Mouse (Mus musculus) layer of hippocampus, postnatal 25 days (tissue): ENCODE results near the gene Tbc1d32. TPM values are rescaled to one million over a fixed set of nuclear protein-coding genes. Genes with fewer than 3 reads are reported as not detected.

Experiments used
- DNase-seq, 2 experiments: peaks; one replicate each; pipeline ENCODE4 v3.0.0; 2022; ENCODE audit warnings: mixed read lengths in 2 of 2, low spot score in 1 of 2; ENCODE audit errors: extremely low spot score in 1 of 2
- total RNA-seq, 2 experiments: library from RNA; stranded (reverse); gene quantifications; 2 replicates each; pipeline ENCODE4 v1.2.3; 2021

Tbc1d32 gene
- total RNA-seq, 2 experiments from 2014 or later, result 7.8 to 9.4 TPM

DNA sequence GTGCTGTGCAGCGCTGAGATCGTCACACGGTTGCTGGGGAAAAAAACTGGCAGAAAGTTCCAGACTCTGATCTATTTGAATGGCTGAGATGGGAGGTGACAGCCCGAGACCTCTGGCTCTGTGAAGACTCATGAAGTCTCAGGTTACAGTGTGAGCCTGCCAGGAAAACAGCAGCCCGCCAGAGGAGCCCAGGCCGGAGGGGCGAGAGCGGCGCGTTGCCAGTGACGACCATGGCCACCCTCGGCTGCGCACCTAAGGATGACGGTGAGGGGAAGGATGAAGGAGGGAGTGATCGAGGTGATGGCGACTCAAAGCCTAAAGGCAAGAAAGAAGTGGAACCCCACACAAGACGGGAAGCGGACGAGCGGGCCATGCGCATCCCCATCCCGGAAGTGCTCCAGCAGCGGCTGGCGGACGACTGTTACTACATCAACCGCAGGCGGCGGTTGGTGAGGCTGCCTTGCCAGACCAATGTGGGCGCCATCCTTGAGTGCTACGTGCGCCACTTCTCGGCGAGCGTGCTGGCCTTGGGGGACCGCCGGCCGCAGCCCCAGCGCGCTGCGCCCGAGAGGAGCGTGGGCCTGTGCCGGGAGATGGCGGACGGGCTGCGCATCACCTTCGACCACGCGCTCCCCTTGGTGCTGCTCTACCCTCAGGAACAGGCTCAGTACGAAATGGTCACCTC, 113.4 kb downstream of the Tbc1d32 start:
- peak; percentile 60 to 77 for DNase-seq

- no peak for DNase-seq
Observed at GRCm38 (mm10) chr10:56106996-56107334, 121.5 kb downstream of the Tbc1d32 start.

DNA sequence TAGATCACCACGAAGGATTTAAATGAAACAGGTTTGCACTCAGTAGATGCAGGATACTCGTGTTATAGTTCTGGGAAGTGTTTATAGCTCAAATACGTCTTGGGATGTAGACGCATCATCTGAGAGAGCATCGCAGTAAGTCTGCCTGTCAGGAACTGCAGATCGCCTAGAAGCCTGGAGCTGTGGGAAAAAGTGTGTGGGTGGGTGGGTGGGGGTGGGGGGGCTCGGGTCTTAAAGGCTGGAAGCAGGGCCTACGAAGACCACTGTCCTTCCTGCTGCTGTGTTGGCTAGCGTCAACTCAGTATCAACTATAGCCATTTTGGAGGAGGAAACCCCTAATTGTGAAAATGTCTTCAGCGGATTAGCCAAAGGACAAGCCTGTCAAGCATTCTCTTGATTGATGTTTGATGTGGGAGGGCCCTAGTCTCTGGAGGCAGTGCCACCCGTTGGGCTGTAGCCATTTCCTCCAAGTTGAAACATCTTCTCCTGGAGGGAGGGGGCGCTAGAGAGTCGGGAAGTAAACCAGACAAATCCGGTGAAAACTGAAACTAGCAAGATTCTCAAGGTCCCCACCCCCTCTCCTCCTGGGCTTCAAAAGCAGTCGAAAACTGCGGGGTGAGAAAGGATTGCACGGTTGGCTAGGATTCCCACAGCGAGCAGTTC, 122.0 kb downstream of the Tbc1d32 start, which contains the start of gene Msl3l2:
TSS of gene Msl3l2 (plus strand) at position 585 of the 663 bp plus-strand sequence.
- DNase-seq, result peak; percentile 73 to 90

DNA sequence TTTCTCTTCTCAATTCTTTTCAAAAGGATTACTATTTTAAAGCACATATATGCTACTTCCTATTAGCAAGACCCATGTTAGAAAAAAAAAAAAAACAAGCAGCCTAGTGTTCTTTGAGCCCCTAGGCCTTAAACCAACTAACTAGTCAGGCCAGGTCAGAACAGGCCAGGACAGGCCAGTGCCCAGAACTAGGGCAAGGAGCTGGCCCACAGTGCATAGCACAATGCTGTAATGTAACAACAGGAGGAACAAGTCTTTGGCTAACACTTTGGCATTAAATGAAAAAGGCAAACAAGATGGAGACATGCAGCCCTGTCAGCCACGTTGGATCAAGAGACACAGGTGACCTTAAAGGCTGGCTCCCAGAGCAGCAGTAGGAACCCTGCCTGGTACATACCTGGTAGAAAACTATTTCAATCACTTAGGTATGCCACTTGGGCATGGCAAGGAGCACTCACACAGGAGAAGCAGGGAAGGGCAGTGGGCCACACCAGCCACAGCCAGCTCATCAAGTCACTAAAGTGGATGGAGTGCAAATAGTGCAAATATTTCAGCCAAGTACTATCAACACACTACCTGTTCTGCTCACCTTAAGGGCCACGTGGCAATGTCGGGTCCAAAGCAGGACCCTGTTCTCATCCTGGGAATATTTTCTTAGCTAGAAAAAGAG, 128.7 kb downstream of the Tbc1d32 start:
- no peak for DNase-seq

- DNase-seq, result no peak
Observed at GRCm38 (mm10) chr10:56099126-56099525, 129.4 kb downstream of the Tbc1d32 start.

DNA sequence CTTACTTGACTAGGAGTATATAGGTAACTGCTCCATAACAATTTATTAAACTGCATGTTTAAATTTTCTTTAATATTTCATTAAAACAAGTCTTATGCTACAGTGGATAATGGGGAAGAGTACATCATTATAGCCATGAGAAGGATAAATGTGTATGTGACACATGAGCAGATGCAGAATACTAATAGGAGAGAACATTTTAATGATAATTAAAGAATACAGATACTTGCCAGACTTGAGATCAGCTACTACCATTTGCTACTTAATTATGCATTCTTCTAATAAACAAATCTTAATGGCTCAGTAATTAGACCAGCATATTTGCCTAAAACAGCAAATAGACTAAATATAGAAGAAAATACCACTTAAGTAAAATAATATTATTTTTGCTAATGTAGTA, 131.7 kb downstream of the Tbc1d32 start:
- DNase-seq, result no peak

DNA sequence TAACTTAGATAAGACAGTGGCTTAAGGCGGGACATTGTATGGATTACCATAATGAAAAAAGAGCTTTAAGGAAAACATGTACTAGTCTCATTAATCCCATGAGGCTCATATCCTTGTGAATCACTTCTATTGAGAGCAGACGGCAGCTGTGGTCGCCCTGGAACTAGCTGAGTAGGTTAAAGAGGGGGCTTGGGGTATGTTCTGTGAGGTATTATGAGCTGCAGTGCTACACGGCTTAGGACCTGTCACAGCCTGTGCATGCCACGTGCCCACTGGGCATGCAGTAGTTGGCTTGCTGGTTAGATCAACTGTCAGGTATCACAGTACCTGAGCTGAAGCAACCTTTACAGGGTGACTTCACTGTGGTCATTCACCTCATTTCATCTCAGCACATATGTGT, 133.9 kb downstream of the Tbc1d32 start:
- no peak for DNase-seq

DNA sequence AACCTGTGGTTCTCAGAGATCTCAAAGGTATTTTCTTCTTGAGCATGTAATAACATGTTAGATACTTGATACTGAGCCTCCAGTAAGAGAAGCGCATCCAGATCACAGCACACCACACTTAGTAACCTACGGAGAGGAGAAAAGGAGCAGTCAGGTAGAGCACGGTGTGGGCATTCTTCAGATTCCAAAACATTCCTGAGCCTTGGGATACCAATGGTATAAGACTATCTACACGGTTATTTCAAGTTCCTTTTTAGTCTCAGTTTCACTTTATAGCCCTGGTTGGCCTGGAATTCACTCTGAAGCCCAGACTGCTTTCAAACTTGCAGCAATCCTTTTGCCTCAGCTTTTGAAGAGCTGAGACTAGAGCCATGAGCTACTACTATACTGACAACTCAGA, 138.8 kb downstream of the Tbc1d32 start:
- no peak for DNase-seq

DNA sequence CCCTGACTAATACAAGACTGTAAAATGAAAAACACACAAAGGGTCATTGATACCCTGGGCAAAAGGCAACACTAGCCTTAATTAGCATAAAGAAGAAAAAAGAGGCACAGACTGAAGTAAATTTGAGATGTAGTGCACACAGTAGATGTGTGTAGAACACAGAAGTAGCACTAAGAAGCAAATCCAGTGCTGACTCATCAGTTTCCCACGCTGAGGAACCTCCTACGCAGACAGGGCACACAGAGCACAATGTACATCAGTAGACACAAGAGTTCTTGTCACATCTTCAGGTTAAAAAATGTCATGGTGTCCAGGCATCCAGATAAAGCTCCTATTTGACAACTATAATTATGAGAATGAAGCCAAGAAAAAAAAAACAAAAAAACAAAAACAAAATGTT, 165.7 kb downstream of the Tbc1d32 start:
- DNase-seq, result no peak

- DNase-seq, result no peak
Observed at GRCm38 (mm10) chr10:56061238-56061830, 167.2 kb downstream of the Tbc1d32 start.

- DNase-seq, result no peak
Observed at GRCm38 (mm10) chr10:56058979-56059422, 169.5 kb downstream of the Tbc1d32 start.

DNA sequence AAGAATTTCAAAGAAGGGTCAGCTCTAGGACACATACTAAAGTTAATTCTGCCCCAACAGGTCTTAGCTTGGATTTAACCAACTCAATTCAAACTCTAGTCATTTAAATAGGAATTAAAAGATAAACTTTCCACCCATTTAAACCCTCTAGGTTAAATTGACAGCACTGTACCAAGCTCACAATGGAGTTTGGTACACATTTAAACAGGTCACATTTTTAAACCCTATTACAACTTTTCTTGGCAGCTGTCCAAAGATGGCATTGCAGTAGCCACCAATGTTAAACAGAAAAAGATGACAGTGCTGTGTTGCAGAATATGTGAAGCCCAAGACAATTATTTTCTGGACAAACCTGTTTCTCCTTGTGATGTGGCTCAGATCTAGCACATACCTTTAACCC, 203.1 kb downstream of the Tbc1d32 start:
- no peak for DNase-seq

- no peak for DNase-seq
Observed at GRCm38 (mm10) chr10:56024579-56024978, 203.9 kb downstream of the Tbc1d32 start.

GRCm38 (mm10) chr10:55979898-55980521, 248.5 kb downstream of the Tbc1d32 start:
- DNase-seq, result peak; percentile 12 to 58

DNA sequence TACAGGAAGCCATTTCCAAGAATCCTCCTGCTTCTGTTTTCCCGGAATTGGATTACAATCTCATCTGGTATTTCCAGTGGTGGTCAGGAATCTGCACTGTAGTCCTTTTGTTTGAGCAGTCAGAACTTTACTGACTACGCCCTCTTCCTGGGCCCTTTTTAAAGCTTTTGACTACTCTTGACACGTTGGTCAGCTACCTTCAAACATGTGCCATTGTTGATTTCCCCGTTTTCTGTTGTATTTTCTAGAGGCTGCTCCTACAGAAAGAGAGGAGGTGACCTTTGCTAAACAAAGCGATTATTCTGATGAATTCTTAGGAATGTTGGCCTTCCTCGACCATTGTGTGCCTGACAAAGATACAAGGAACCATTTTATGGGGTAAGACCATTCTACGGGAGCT, 250.5 kb downstream of the Tbc1d32 start:
- DNase-seq, result no peak

Other genes starting within 250 kb of the Tbc1d32 start
- 10 to 100 TPM; 17.5 to 18.4 TPM for gene Msl3l2, start 121.8 kb downstream of the Tbc1d32 start, total RNA-seq
- 100 to 1,000 TPM; 265 to 310 TPM for gene Gja1, start 148.6 kb upstream of the Tbc1d32 start, total RNA-seq